26 mouse cellular contexts compared by ENCODE assay signal in the genomic region with DNA sequence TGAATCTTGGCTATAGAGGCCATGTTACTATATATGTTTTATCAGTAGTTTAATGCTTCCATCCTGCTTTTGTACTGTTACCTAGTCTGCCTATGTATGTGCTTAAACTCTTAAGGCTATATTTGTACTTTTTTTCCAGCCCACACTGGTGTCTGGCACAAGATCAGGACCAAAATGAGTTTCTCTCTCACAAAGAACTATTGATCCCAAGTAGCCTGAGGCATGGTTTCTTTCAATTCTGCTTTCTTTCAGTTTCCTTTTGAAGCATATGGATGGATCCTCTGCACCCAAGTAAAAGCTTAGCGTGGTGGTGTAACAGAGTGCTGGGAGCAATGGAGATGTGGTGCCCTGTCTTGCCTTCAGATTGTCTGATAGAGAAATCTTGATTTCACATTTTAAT. TPM values are rescaled to one million over a fixed set of nuclear protein-coding genes. Genes with fewer than 3 reads are reported as not detected.
A peak's percentile ranks its signal among the peaks of the same experiment; 100 is the strongest.
DNase-seq lines count a peak whose midpoint lies in the region; ATAC-seq and TF ChIP-seq lines count a peak whose summit lies in the region.
"Had no signal": no experiment of that assay in that cellular context is flagged by ENCODE, and none has a peak within 500 bp of the region (broad histone marks: within the 10 kb centered on the region; RNA-seq: fewer than 3 reads in every experiment).

No protein-coding gene starts in this region.

- H3K4me3 ChIP-seq in layer of hippocampus, adult 2 months = no peak overlapping the region
- H3K4me3 ChIP-seq: embryonic facial prominence, embryonic 10.5 days; forebrain, embryonic 10.5 days; heart, embryonic 10.5 days; hindbrain, embryonic 13.5 days had no signal

- ATAC-seq in granulocyte monocyte progenitor cell, adult 5-6 weeks (replicated peaks; ENCODE audit: poor library complexity, severe bottlenecking) = no peak
- ATAC-seq: CD4-positive, CD25-positive, alpha-beta regulatory T cell, adult 4 months; forebrain, embryonic 16.5 days; hindbrain, postnatal 0 days had no signal

- DNase-seq in embryo, embryonic 10.5 days (ENCODE audit: low spot score) = peak; percentile 21
- DNase-seq in embryo, embryonic 9.5 days (ENCODE audit: extremely low spot score) = no peak
- no peak for DNase-seq in layer of hippocampus, adult 2 months (ENCODE audit: low spot score in 2 of 2)
- no peak for DNase-seq in layer of hippocampus, postnatal 10 days (ENCODE audit: low spot score in 2 of 2)
- peak; percentile 35 for DNase-seq in NIH3T3 (ENCODE audit: low read depth)
- no peak for DNase-seq in adrenal gland, postnatal 4 days (ENCODE audit: low spot score in 2 of 2)
- DNase-seq: adrenal gland, adult 2 months; adrenal gland, postnatal 25 days; B cell, adult 2 months; cerebellum, adult 11 months; cerebellum, adult 8-10 months; cerebellum, postnatal 25 days; gastrocnemius, postnatal 14 days; heart, adult 18-20 months; heart, postnatal 14 days; kidney, adult 2 months had no signal

- peak overlapping the region; percentile 55 for H3K27ac ChIP-seq in layer of hippocampus, adult 2 months
- H3K27ac ChIP-seq: embryonic facial prominence, embryonic 10.5 days; forebrain, embryonic 10.5 days; heart, embryonic 10.5 days; hindbrain, embryonic 13.5 days; hindbrain, postnatal 0 days had no signal

- TF ChIP-seq CTCF in layer of hippocampus, adult 2 months (conservative IDR thresholded peaks at IDR 0.05) = no peak

RNA-seq across cellular contexts. Expression of gene Gnb1, which starts 19.8 kb away (rescaled TPM):
- 100 to 1,000 TPM; 718 to 729 TPM for total RNA-seq in layer of hippocampus, adult 2 months (2021)
- total RNA-seq in layer of hippocampus, postnatal 10 days (2021) = 1,000 to 10,000 TPM; 1,004 to 1,032 TPM
- total RNA-seq in granulocyte monocyte progenitor cell, adult 5-6 weeks (2014; fragmentation: Nextera tagmentation) = 220 and 223 TPM in 2 replicates
- 135 and 137 TPM in 2 replicates for total RNA-seq in granulocyte monocyte progenitor cell, adult 5-6 weeks (2017)
- 100 to 1,000 TPM; 441 to 466 TPM for total RNA-seq in adrenal gland, postnatal 4 days (2021)

RNA-seq across cellular contexts. Expression of gene Tmem52, which starts 42.1 kb away (rescaled TPM):
- total RNA-seq in layer of hippocampus, adult 2 months (2021) = 1 to 10 TPM; 5.0 to 6.7 TPM
- total RNA-seq in layer of hippocampus, postnatal 10 days (2021) = 1 to 10 TPM; 2.0 to 3.5 TPM
- not detected in 2 replicates for total RNA-seq in granulocyte monocyte progenitor cell, adult 5-6 weeks (2014; fragmentation: Nextera tagmentation)
- not detected in 2 replicates for total RNA-seq in granulocyte monocyte progenitor cell, adult 5-6 weeks (2017)
- 10 to 100 TPM in 1 of 2 experiments, 1 to 10 TPM in 1; 7.4 to 14.4 TPM for total RNA-seq in adrenal gland, postnatal 4 days (2021)
- total RNA-seq: hematopoietic stem cell, adult 5-6 weeks; MEL had no signal

RNA-seq across cellular contexts. Expression of gene Nadk, which starts 51.2 kb away (rescaled TPM):
- 10 to 100 TPM; 61.2 to 63.5 TPM for total RNA-seq in layer of hippocampus, adult 2 months (2021)
- 10 to 100 TPM; 55.8 to 63.5 TPM for total RNA-seq in layer of hippocampus, postnatal 10 days (2021)
- total RNA-seq in granulocyte monocyte progenitor cell, adult 5-6 weeks (2014; fragmentation: Nextera tagmentation) = 70.8 and 90.6 TPM in 2 replicates
- total RNA-seq in granulocyte monocyte progenitor cell, adult 5-6 weeks (2017) = 74.1 and 76.1 TPM in 2 replicates
- total RNA-seq in adrenal gland, postnatal 4 days (2021) = 100 to 1,000 TPM; 147 to 160 TPM

Comparison
In these comparisons a context has a peak if more than half of its experiments do, and no peak if none do; other contexts are left out.
1. DNase-seq: peak in embryo, embryonic 10.5 days (single experiment) and NIH3T3 (single experiment); none in embryo, embryonic 9.5 days (single experiment), layer of hippocampus, adult 2 months (0 of 2), layer of hippocampus, postnatal 10 days (0 of 2) and adrenal gland, postnatal 4 days (0 of 2).